13 mouse cellular contexts compared by ENCODE assay signal in the genomic region with DNA sequence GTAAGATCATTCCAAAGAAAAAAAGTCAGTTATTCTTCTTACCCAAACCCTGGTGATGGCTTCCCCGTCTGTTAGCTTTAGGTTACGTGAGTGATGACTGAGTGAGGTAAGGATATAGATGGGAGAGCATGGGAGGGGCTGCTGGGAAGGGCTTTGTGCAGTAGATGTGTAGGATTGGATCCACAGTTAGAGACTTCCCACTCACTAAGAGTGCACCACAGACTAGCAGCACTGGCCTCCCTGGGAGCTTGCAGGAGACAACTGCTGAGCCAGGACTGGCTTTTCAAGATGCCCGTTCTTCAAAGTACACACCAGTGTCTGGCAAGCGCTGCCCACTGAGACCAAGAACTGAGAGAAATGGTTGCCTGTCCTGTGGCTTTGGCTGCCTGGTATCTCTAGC.
"Had no signal": no experiment of that assay in that cellular context is flagged by ENCODE, and none has a peak within 500 bp of the region (broad histone marks: within the 10 kb centered on the region; RNA-seq: fewer than 3 reads in every experiment).

No protein-coding gene starts in this region.

- H3K4me2 ChIP-seq: lung, embryonic 14.5 days; midbrain, embryonic 12.5 days; neural tube, embryonic 12.5 days had no signal

- H3K4me3 ChIP-seq: midbrain, embryonic 10.5 days; midbrain, embryonic 12.5 days; neural tube, embryonic 12.5 days had no signal

- H3K27ac ChIP-seq: midbrain, embryonic 10.5 days; midbrain, embryonic 12.5 days; neural tube, embryonic 12.5 days had no signal

- DNase-seq: lung, adult 18-20 months; lung, embryonic 14.5 days; lung, postnatal 10 days; lung, postnatal 4 days; midbrain, embryonic 14.5 days; right cerebral cortex, postnatal 14 days; thymus, adult 18-20 months; thymus, postnatal 14 days; thymus, postnatal 36 days had no signal

- ATAC-seq: midbrain, embryonic 16.5 days had no signal

- H3K9me3 ChIP-seq: midbrain, embryonic 10.5 days; midbrain, embryonic 12.5 days; neural tube, embryonic 12.5 days had no signal

- H3K36me3 ChIP-seq: midbrain, embryonic 10.5 days; midbrain, embryonic 12.5 days; neural tube, embryonic 12.5 days had no signal

- H3K4me1 ChIP-seq: neural tube, embryonic 12.5 days had no signal

- H3K9ac ChIP-seq: lung, embryonic 14.5 days; midbrain, embryonic 12.5 days; neural tube, embryonic 12.5 days had no signal
